Mouse (Mus musculus) embryonic facial prominence, embryonic 10.5 days (tissue): Measurements from ENCODE around the gene Tcn2. TPM values are rescaled to one million over a fixed set of nuclear protein-coding genes. Genes with fewer than 3 reads are reported as not detected.
"Not testable (repeated sequence)": the region's sequence is repeated elsewhere in the genome, so short reads cannot be mapped to it uniquely, and the experiment has no call there.

Experiments used
- DNase-seq: peaks from one replicate; pipeline ENCODE4 v3.0.0-alpha.2; 2017; ENCODE audit warnings: low spot score
- H3K27ac ChIP-seq: fragments of 300-500 bp; sonication (generic); replicated peaks from 2 replicates; pipeline ENCODE4 v1.5.1; 2016; ENCODE audit warnings: mild to moderate bottlenecking
- H3K27me3 ChIP-seq: fragments of 300-500 bp; sonication (generic); replicated peaks from 2 replicates; pipeline ENCODE4 v1.6.1; 2016; ENCODE audit warnings: low read depth, mild to moderate bottlenecking; ENCODE audit not compliant: poor library complexity, severe bottlenecking
- H3K36me3 ChIP-seq: fragments of 300-500 bp; sonication (generic); replicated peaks from 2 replicates; pipeline ENCODE4 v1.6.1; 2016; ENCODE audit warnings: mild to moderate bottlenecking, moderate library complexity
- H3K4me1 ChIP-seq: fragments of 300-500 bp; sonication (generic); 2 replicates; pipeline ENCODE4 v1.6.1; 2016
- H3K4me3 ChIP-seq: fragments of 300-500 bp; sonication (generic); 2 replicates; pipeline ENCODE4 v1.5.1; 2016; ENCODE audit warnings: mild to moderate bottlenecking, moderate library complexity
- H3K9me3 ChIP-seq: fragments of 300-500 bp; sonication (generic); 2 replicates; pipeline ENCODE4 v1.6.1; 2016; ENCODE audit warnings: mild to moderate bottlenecking
- WGBS: fragments of 180-500 bp; shearing (Covaris S2); methylation state at CpG from one replicate; pipeline ENCODE4 v1.1.7; 2016; 5-methylcytosine and 5-hydroxymethylcytosine counted together
- polyA plus RNA-seq: library from polyadenylated mRNA; unstranded; fragments of >200 nt; fragmentation: Nextera tagmentation; extraction: Ambion mirVana; gene quantifications from 2 replicates; pipeline ENCODE4 v1.2.1, GENCODE M21; 2016

Tcn2 gene
- polyA plus RNA-seq, 1 experiment from 2014 or later = 23.7 TPM

DNA sequence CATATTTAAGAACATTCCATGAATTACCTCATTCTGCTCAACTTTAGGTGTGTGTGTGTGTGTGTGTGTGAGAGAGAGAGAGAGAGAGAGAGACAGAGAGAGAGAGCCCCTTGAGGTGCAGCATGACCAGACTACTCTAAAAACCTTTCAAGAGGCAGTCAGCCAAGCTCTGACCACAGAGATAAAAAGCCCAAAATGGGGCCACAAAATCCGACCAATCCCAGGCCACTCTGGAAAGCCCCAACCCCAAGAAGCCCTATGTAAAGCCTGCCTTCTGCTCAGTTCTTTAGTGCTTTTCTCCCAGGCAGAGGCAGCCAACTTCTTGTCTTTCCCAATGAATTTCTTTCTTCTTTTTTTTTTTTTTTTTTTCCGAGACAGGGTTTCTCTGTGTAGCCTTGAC is 28.9 kb upstream of the Tcn2 start:
- H3K4me3 ChIP-seq = no peak overlapping the region
- no peak for DNase-seq
- no peak overlapping the region for H3K27ac ChIP-seq
- no peaks in the 10 kb centered on the region for H3K36me3 ChIP-seq
- H3K27me3 ChIP-seq = no peaks in the 10 kb centered on the region
- WGBS = 49% methylated on average over 2 of the region's 2 CpGs
- 0 out of 2 replicates have a peak, but pooled peaks cover under 1% of the 10 kb centered on the region for H3K9me3 ChIP-seq
- peaks cover 16% of the 10 kb centered on the region for H3K4me1 ChIP-seq

DNA sequence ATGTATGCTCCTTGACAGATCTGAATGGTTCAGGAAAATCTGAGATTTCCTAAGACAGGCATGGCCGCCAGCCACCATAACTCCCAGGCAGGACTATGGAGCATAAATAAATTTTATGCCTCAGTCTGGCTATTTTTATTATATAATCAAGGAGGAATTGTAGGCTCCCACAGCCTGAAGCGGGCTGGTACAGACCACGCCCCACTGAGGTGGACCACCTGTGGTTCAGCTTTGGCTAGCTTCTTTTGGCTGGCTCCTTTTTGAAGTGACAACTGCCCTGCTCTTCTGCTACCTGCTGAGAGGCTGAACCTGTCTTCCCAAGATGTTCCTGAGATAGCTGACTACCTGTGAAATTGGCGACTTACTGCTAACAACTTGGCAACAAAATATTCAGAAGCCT is 23.4 kb upstream of the Tcn2 start:
- H3K27me3 ChIP-seq = not testable (repeated sequence)
- 76% methylated on average over 4 of the region's 4 CpGs for WGBS

DNA sequence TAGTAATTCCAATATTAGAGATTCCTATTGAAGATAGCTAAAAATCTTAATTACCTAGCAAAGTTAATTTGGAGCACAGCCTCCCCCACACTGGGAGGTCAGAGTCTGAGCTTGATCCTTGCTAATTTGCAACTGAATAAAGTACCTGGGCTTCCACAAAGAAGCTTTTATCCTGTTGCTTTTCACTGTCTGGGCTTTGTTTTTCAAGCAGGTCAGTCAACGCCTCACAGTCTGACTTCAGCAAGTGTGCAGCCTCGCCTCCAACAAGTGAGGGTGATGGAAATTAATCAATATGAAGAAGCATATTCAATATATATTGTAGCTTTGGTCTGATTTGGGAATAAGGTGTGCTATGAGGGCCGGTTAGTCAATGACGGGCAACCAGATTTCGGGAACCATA is 22.9 kb upstream of the Tcn2 start:
- H3K27me3 ChIP-seq, H3K36me3 ChIP-seq, DNase-seq, H3K4me3 ChIP-seq, H3K4me1 ChIP-seq, H3K27ac ChIP-seq: not testable (repeated sequence)
- WGBS = 76% methylated on average over 5 of the region's 5 CpGs
- peaks cover 11% of the 10 kb centered on the region for H3K9me3 ChIP-seq

More for the DNA sequence above, 23.4 kb upstream of the Tcn2 start:
- H3K4me3 ChIP-seq, H3K4me1 ChIP-seq, H3K36me3 ChIP-seq, H3K27ac ChIP-seq, DNase-seq: not testable (repeated sequence)
- H3K9me3 ChIP-seq = peaks cover 11% of the 10 kb centered on the region

DNA sequence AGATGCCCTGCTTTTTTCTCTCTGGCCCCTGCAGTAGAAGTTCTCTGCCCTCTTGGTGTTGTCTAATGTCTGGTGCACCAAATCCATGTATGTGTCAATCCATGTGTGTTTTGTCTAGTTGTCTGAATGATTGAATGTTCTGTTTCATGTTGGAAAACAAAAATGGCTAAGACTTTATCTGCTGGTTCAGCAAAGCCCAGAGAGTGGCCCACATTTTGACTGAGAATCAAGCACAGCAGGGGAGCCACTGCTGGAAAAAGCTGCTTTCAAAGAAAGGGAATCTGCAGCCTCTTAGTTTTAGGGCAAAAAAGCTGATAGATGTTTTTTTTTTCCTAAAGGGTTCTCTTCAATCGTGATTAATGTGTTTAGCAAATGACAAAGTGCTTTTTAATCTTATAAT is 14.4 kb upstream of the Tcn2 start:
- 15% methylated on average over 1 of the region's 1 CpGs for WGBS

DNA sequence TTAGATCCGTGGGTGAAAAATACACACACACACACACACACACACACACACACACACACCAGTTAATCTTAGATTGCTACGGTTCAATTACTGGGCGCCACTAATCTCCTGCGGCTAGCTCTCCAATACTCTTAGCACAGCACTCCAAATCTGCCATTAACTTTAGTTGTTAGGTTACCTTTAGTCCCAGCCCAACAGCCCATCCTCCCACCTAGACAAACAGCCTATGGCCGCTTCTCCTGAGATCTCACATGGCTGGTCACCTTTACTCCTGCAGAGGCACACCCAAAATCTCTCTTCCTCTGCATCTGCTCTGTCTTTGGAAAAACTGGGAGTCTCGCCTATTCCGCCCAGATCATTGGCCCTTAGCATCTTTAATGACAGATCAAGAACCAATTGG is 9.4 kb upstream of the Tcn2 start:
- Histone ChIP-seq H3K4me3 (no peak overlapping the region), H3K36me3 (no peaks in the 10 kb centered on the region), H3K9me3 (no peaks in the 10 kb centered on the region), H3K4me1 (no peaks in the 10 kb centered on the region), H3K27ac (no peak overlapping the region), H3K27me3 (peaks cover 10% of the 10 kb centered on the region)
- 88% methylated on average over 7 of the region's 7 CpGs for WGBS
- DNase-seq = no peak

More for the DNA sequence above, 14.4 kb upstream of the Tcn2 start:
- H3K27me3 ChIP-seq = peaks cover 12% of the 10 kb centered on the region
- no peaks in the 10 kb centered on the region for H3K36me3 ChIP-seq
- DNase-seq = no peak
- H3K9me3 ChIP-seq = no peaks in the 10 kb centered on the region
- H3K27ac ChIP-seq = no peak overlapping the region
- no peaks in the 10 kb centered on the region for H3K4me1 ChIP-seq
- no peak overlapping the region for H3K4me3 ChIP-seq

DNA sequence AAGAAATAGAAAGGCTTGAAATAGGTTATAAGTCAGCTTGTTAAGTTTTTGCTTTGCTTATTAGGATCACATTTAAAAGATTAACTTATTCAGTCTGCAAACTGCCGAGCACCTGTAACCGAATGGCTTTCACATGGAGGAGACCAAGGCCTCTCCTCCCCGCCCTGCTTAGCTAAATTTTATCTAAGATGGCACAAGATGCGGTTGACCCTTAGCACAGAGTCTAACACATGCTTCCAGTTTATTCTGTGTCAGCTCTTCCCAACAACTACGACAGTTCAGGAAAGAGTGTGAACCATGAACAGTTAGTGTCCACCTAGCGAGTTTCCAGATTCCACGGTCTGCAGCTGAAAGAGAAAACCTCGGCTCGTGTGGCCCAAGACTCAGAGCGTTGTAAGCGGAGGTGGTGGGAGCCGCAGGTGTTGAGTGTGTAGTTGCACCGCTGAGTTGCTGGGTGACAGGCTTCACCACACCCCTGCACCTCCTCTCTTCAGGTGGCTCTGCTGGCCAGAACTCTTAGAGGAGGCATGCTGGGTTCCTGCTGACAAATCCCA is 5.4 kb upstream of the Tcn2 start:
- WGBS = 80% methylated on average over 13 of the region's 13 CpGs
- Histone ChIP-seq H3K4me1 (peaks cover 4% of the 10 kb centered on the region), H3K9me3 (no peaks in the 10 kb centered on the region), H3K4me3 (no peak overlapping the region), H3K27ac (no peak overlapping the region), H3K36me3 (no peaks in the 10 kb centered on the region), H3K27me3 (no peaks in the 10 kb centered on the region)
- no peak for DNase-seq

DNA sequence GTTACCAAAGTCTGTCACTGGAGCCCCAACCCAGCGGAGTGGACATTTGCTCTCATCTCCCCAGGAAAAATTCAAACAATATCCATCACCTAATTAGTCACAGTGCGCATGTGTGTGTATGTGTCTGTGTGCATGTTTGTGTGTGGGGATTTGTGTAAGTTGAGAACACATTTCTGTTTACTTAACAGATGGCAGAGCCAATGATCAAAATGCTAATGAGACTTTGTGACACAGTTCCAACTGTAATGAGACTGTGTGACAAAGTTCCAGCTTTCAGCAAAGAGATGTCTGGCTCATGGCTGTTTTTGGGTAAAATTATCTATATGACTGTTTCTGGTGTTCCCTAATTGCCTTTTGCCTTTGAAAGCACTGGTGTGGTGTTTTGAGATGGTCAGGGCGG is 4.4 kb upstream of the Tcn2 start:
- no peaks in the 10 kb centered on the region for H3K36me3 ChIP-seq
- no peak for DNase-seq
- no peaks in the 10 kb centered on the region for H3K27me3 ChIP-seq
- no peak overlapping the region for H3K4me3 ChIP-seq
- peaks cover 13% of the 10 kb centered on the region for H3K4me1 ChIP-seq
- WGBS = 89% methylated on average over 3 of the region's 3 CpGs
- no peaks in the 10 kb centered on the region for H3K9me3 ChIP-seq
- H3K27ac ChIP-seq = no peak overlapping the region

DNA sequence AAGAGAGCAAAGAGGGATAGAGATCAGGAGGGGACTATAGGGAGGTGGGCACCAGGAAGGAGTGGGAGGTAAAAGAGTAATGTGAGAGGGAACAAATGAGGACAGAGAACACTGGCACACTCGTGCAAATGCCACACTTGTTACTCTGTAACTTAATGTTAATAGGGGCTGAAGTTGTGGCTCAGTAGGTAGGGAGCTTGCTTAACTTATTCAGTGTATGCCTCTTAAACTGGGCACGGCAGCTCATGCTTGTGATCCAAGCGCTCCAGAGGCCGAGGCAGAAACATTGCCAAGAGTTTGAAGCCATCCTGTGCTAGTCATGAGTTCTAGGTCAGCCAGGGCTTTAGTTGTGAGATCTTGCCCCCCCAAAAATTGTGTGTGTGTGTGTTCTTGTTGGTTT is 3.2 kb upstream of the Tcn2 start:
- Histone ChIP-seq H3K36me3 (no peaks in the 10 kb centered on the region), H3K27me3 (no peaks in the 10 kb centered on the region), H3K27ac (no peak overlapping the region), H3K4me3 (no peak overlapping the region), H3K9me3 (no peaks in the 10 kb centered on the region), H3K4me1 (peaks cover 21% of the 10 kb centered on the region)
- no peak for DNase-seq
- 64% methylated on average over 4 of the region's 4 CpGs for WGBS

DNA sequence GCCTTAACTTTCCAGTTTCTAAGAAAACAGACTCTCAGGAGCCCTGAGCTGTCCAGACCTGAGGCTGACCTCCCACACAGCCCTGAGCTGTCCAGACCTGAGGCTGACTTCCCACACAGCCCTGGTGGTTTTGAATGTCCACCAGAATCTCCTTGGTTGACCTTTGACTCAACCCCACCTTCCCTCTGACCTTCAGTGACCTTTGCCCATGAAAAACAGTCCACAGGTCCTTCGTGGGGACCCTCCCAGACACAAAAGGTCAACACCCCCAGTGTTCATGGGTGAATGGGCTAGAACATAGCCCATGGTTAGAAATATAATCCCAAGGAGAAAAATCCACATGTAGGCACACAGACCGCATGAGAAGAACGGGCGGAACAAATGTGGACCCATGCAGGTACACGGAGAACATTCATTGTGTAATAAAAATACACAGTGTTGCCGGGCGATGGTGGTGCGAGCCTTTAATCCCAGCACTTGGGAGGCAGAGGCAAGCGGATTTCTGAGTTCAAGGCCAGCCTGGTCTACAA is 1.9 kb upstream of the Tcn2 start:
- no peak overlapping the region for H3K4me3 ChIP-seq
- H3K27me3 ChIP-seq = no peaks in the 10 kb centered on the region
- 85% methylated on average over 9 of the region's 9 CpGs for WGBS
- H3K36me3 ChIP-seq = no peaks in the 10 kb centered on the region
- no peaks in the 10 kb centered on the region for H3K9me3 ChIP-seq
- no peak overlapping the region for H3K27ac ChIP-seq
- peaks cover 21% of the 10 kb centered on the region for H3K4me1 ChIP-seq
- DNase-seq = no peak

DNA sequence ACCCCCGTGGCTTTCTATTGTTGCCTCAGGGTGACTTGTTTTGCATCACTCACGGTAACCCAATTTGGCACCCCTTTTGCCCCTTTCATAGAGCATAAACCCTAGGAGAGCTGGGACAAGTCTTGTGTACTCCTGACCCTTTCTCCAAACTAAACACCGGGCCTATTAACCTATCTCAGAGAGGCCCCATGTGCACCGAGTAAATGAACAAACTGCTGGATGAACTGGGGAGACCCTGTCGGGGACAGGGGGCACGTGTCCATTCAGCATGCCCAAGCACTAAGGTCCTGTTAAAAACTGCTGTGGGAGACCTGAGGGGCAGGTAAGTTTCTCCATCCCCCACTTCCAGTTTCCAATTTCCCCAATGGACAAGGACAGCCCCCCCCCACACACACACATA is 1.0 kb downstream of the Tcn2 start:
- Histone ChIP-seq H3K9me3 (no peaks in the 10 kb centered on the region), H3K4me1 (peaks cover 21% of the 10 kb centered on the region), H3K27me3 (no peaks in the 10 kb centered on the region), H3K4me3 (peak overlapping the region; percentile 73), H3K27ac (peak overlapping the region; percentile 84), H3K36me3 (peaks cover 12% of the 10 kb centered on the region; the same call in 1 of the 2 replicates)
- WGBS = 28% methylated on average over 6 of the region's 6 CpGs
- no peak for DNase-seq

DNA sequence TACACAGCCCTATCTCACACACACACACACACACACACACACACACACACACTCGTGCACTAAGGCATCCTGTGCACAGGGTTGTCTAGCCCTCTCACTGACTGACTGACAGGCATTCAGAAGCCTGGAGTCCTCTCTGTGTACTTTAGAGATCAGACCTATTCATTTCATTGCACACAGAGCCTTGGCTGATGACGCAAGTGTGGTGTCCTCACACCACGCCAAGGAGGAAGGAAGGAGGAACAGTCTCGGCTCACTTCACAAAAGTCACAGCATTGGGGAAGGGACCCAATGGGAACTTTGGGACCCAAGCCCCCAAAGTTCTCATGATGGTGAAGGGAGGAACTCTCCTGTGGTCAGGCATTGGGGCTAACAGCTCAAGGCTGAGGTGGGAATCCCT is 1.9 kb downstream of the Tcn2 start:
- H3K4me3 ChIP-seq = no peak overlapping the region
- 81% methylated on average over 4 of the region's 4 CpGs for WGBS
- H3K4me1 ChIP-seq = peaks cover 21% of the 10 kb centered on the region
- H3K27ac ChIP-seq = no peak overlapping the region
- no peaks in the 10 kb centered on the region for H3K9me3 ChIP-seq
- H3K36me3 ChIP-seq = peaks cover 20% of the 10 kb centered on the region; the same call in 1 of the 2 replicates
- no peak for DNase-seq
- H3K27me3 ChIP-seq = no peaks in the 10 kb centered on the region

DNA sequence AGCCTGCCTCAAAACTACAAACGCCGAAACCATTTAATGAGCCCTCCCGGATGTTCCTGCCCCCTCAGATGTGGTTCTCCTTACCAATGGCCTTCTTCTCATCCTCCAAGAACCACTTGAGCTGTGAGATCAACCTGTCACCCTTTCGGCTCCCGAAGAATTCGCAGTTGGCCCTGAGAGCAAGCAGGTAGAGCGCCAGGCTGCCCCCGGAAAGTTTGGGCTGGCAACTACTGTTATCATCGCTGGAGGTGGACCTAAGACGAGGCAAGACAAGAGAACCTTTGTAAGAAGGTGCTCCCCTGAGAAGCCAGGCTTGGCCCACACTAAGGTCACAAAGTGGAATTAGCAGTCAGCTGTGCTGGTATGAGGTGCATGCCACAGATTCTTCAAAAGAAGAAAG is 6.0 kb downstream of the Tcn2 start:
- no peak for DNase-seq
- no peaks in the 10 kb centered on the region for H3K27me3 ChIP-seq
- 92% methylated on average over 10 of the region's 10 CpGs for WGBS

DNA sequence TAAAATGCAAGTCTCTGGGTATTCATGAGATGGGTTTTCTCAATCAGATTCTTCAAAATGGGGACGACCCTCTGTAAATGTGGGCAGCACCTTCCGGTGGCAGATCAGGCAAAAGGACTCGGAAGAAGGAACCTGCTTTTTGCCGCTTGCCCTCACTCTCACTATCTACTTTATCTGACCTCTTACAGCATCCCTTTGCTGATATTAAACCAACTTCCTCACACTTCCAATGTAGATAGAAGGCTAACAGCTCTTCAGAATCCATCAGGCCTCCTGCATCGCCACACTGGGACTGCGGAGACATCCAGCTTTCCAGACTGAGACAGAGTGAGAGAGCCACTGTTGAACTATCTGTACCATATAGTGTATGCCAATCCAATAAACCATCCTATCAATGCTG is 9.2 kb downstream of the Tcn2 start:
- DNase-seq = no peak
- Histone ChIP-seq H3K4me3 (no peak overlapping the region), H3K27ac (no peak overlapping the region), H3K4me1 (no peaks in the 10 kb centered on the region), H3K36me3 (peaks cover 45% of the 10 kb centered on the region), H3K27me3 (no peaks in the 10 kb centered on the region), H3K9me3 (no peaks in the 10 kb centered on the region)
- WGBS = 92% methylated on average over 6 of the region's 6 CpGs

More for the DNA sequence above, 6.0 kb downstream of the Tcn2 start:
- peaks cover 4% of the 10 kb centered on the region; the same call in 1 of the 2 replicates for H3K4me1 ChIP-seq
- H3K36me3 ChIP-seq = peaks cover 45% of the 10 kb centered on the region
- H3K27ac ChIP-seq = no peak overlapping the region
- H3K4me3 ChIP-seq = no peak overlapping the region
- H3K9me3 ChIP-seq = no peaks in the 10 kb centered on the region
